Mouse (Mus musculus): ENCODE data around the gene Gcn1l1. TPM values are rescaled to one million over a fixed set of nuclear protein-coding genes. Genes with fewer than 3 reads are reported as not detected.

Gene Gcn1l1
- polyA plus RNA-seq, 1 experiment from 2014 or later = 46.1 TPM

DNA sequence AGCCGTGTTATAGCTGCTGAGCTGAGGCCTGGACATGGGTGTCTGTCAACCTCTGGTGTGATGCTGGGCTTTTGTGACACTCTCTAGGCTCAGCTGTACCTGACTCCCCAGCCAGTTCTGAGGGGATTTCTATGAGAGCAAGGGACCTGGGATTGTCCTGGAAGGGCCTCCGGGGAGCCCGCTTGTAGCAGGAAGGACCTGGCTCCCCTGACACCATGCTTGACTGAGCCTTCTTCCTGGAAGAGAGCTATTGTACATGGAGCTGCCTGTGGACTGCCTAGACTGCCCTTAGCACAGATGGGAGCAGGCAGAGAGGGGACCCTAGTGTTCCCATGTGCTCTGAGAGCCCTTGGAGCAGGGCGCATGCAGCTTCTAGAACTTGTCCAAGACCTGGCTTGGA, 39.6 kb upstream of the Gcn1l1 start:
- no peaks in the 10 kb centered on the region for H3K36me3 ChIP-seq
- H3K4me2 ChIP-seq (replicated peaks) = no peak overlapping the region
- ATAC-seq (replicated peaks) = no peak
- peaks cover 25% of the 10 kb centered on the region for H3K4me1 ChIP-seq
- no peak overlapping the region for H3K27ac ChIP-seq (replicated peaks)
- no peak overlapping the region for H3K4me3 ChIP-seq
- no peaks in the 10 kb centered on the region for H3K27me3 ChIP-seq
- H3K9me3 ChIP-seq = no peaks in the 10 kb centered on the region
- no peak overlapping the region for H3K9ac ChIP-seq (replicated peaks)
- 94% methylated on average over 4 of the region's 4 CpGs for WGBS

DNA sequence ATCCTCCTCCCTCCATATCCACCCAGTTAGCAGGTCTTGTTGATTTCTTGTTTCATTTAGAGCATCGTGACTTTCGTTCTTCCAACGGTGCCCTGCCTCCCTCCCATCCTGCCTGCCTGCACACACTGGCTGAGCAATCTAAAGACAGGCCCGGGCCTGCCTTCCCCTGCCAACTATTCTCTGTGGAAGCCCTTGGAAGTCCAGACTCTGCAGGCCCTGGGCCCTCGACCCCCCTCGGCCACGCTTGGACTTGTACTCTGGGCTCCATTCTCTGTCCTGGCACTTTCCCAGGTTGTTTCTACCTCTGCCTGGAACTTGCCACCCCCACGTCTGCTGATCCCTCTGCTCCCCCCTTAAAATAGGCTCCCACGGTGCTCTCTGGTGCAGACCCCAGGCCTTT, 39.1 kb upstream of the Gcn1l1 start:
- 77% methylated on average over 9 of the region's 9 CpGs for WGBS
- no peak overlapping the region for H3K4me3 ChIP-seq
- no peak overlapping the region for H3K27ac ChIP-seq (replicated peaks)
- no peak overlapping the region for H3K4me2 ChIP-seq (replicated peaks)
- ATAC-seq (replicated peaks) = no peak
- H3K9ac ChIP-seq (replicated peaks) = no peak overlapping the region
- H3K9me3 ChIP-seq = no peaks in the 10 kb centered on the region
- H3K36me3 ChIP-seq = no peaks in the 10 kb centered on the region
- no peaks in the 10 kb centered on the region for H3K27me3 ChIP-seq
- peaks cover 31% of the 10 kb centered on the region for H3K4me1 ChIP-seq

DNA sequence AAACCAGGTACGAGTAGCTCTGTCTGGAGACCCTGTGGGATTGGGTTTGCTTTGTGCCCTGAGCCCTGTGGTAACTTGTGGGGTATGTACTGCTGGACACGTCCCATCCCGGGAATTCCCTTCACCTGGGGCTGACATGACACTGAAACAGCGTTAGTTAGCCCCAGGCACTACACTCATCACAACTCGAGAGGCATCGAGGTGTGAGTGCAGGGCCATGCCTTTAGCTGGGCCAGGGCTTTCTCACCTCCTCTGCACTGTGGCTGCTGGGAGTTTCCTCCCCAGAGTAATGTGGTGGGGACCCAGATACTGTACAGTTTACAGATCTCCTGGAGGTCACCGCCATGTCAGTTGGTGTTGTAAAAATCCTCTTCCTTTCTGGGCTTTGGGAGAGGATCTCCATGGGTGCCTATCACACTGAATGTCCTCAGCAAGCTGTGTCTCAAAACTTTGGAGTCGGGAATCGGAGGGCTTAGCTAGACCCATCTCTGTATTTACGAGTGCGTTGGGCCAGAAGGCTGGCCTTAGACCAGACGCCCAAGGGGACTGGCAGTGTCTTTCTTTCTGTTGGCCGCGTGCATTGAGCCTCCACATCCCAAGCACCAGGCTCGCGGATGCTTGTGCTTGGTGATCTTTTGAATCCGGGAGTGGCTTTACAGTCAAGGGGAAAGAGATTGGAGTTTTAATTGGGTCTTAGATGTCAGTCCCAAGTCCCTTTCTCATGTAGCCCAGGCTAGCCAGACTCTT, 38.4 kb upstream of the Gcn1l1 start:
- no peak overlapping the region for H3K9ac ChIP-seq (replicated peaks)
- no peaks in the 10 kb centered on the region for H3K9me3 ChIP-seq
- H3K4me3 ChIP-seq = no peak overlapping the region
- no peak for ATAC-seq (replicated peaks)
- peaks cover 38% of the 10 kb centered on the region for H3K4me1 ChIP-seq
- H3K4me2 ChIP-seq (replicated peaks) = no peak overlapping the region
- no peaks in the 10 kb centered on the region for H3K27me3 ChIP-seq
- H3K27ac ChIP-seq (replicated peaks) = no peak overlapping the region
- H3K36me3 ChIP-seq = no peaks in the 10 kb centered on the region
- 82% methylated on average over 17 of the region's 17 CpGs for WGBS

DNA sequence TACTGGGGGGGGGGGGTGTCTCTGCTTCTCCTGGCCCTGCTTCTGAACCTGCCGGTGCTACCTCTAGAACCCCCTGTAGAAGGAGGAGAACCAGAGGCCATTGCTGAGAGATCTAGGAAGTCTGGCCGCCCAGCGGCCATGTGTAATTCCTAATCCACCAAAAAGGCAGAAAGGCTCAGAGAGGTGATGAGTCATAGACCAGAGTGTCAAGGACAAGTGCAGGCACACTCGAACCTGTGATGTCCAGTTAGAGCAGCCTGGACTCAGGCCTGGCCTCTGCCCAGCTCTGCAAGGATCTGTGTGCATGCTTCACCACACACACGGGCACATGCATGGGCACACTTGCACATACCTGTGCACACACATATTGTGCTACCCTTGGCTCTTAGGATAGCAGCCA, 36.9 kb upstream of the Gcn1l1 start:
- WGBS = 86% methylated on average over 5 of the region's 5 CpGs
- no peak overlapping the region for H3K4me2 ChIP-seq (replicated peaks)
- ATAC-seq (replicated peaks) = no peak
- no peaks in the 10 kb centered on the region for H3K27me3 ChIP-seq
- H3K9me3 ChIP-seq = no peaks in the 10 kb centered on the region
- no peak overlapping the region for H3K9ac ChIP-seq (replicated peaks)
- H3K36me3 ChIP-seq = no peaks in the 10 kb centered on the region
- no peak overlapping the region for H3K27ac ChIP-seq (replicated peaks)
- no peak overlapping the region for H3K4me3 ChIP-seq
- H3K4me1 ChIP-seq = peaks cover 45% of the 10 kb centered on the region

DNA sequence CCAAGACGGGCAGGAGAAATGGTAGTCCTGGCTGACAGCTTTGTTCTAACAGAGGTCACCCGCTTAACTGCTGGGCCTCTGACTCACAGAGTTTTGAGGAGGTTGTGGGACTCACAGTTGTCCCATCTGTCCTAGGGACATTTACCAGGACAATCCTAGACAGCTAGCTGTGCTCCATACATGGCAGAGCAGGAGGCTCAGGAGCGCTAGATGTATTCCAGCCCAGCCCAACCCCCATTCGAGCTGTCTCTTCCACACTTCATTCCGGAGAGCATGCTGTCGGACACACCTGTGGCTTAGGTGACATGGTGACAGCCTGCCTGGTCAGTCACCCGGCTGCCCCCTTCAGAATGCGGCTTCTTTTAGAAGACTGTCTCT, 35.7 kb upstream of the Gcn1l1 start:
- Histone ChIP-seq H3K4me1 (peaks cover 50% of the 10 kb centered on the region), H3K27ac (replicated peaks) (peak overlapping the region; percentile 42; the same call in 1 of the 2 replicates), H3K9ac (replicated peaks) (no peak overlapping the region), H3K4me3 (no peak overlapping the region), H3K9me3 (no peaks in the 10 kb centered on the region), H3K36me3 (no peaks in the 10 kb centered on the region), H3K27me3 (no peaks in the 10 kb centered on the region), H3K4me2 (replicated peaks) (no peak overlapping the region)
- WGBS = 80% methylated on average over 8 of the region's 8 CpGs
- ATAC-seq (replicated peaks) = no peak

DNA sequence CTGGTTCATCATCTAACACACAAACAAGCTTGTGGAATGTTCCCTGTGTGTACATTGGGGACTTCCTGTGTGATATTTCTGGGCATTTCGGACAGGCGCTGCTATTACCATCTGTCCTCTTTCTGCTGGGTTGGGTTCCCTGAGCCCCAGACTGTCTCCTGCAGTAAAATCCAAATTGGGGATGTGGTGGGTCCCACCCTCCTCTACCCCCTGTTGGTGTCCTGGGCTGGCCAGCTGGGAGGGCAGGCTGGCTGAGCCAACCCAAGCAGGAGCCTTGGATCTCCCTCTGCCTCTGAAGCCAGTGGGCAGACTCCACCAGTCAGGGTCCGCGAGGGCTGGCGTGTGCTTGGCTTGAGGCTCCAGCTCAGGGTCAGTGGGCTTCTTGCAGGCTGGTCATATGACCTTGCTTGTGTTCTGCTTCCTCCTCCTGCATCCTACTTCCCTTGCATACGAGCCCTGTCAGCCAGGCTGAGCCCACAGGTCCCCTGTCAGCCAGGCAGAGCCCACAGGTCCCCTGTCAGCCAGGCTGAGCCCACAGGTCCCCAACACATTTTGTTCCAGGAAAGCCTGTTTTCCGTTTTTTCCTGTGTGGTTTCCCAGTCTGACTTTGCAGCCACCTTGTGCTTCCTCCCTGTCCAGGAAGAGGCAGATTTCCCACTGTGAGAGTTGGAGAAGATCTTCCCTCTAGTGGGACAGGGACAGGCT, 35.2 kb upstream of the Gcn1l1 start:
- Histone ChIP-seq H3K27ac (replicated peaks) (peak overlapping the region; percentile 42), H3K36me3 (no peaks in the 10 kb centered on the region), H3K4me3 (no peak overlapping the region), H3K9ac (replicated peaks) (no peak overlapping the region; the same call in 1 of the 2 replicates), H3K27me3 (no peaks in the 10 kb centered on the region), H3K4me2 (replicated peaks) (no peak overlapping the region), H3K4me1 (peaks cover 52% of the 10 kb centered on the region), H3K9me3 (no peaks in the 10 kb centered on the region)
- 69% methylated on average over 7 of the region's 7 CpGs for WGBS
- ATAC-seq (replicated peaks) = no peak

DNA sequence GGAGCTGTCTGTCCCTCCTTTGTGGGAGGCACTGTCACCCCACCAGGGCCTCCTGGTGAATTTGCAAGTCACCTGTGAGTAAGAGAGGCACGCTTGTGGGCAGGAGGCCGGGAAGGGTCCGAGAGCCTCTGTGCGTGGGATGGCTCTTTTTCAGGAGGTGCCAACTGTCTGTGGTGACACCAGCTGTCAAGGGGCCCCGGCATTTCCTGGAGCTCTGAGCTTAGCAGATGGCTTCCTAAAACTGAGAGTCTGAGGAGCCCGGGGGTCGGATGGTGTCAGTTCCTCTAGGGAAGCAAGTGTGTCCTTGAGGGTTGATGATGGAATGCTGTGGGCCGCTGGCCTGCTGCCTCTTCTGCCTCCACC, 34.6 kb upstream of the Gcn1l1 start:
- no peak for ATAC-seq (replicated peaks)
- Histone ChIP-seq H3K27ac (replicated peaks) (peak overlapping the region; percentile 42), H3K27me3 (no peaks in the 10 kb centered on the region), H3K4me3 (no peak overlapping the region), H3K4me2 (replicated peaks) (no peak overlapping the region), H3K9ac (replicated peaks) (no peak overlapping the region; the same call in 1 of the 2 replicates), H3K4me1 (peaks cover 50% of the 10 kb centered on the region), H3K9me3 (no peaks in the 10 kb centered on the region), H3K36me3 (no peaks in the 10 kb centered on the region)
- 71% methylated on average over 8 of the region's 8 CpGs for WGBS

DNA sequence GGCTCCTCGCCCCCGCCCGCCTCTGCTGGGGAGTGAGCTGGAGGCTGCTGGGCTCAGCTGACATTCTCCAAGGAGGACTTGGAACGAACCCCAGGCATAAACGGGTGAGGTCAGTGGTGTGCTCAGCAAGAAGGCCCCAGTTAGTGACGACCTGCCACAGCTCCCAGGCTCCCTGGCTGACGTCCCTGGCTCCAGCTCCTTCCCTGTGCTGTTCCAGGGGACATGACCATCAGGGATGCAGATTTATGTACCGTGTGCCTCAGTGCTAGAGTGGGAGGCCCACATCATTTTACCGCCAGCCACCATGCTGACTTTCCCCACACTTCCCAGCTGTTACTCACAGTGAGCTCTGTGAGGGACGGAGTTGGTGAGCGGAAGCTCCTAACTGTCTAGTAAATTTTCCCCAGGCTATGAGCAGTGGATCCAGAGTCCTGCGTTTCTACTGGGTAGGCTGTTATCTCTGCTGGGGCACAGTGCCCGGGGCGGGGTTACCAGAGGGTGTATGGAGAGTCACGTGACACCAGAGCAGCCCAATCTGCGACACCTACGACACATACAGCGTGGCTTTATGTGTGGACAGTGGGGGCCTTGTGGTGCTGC, 33.3 kb upstream of the Gcn1l1 start:
- Histone ChIP-seq H3K4me3 (no peak overlapping the region), H3K4me1 (peaks cover 43% of the 10 kb centered on the region), H3K27me3 (no peaks in the 10 kb centered on the region), H3K4me2 (replicated peaks) (no peak overlapping the region), H3K36me3 (no peaks in the 10 kb centered on the region), H3K9ac (replicated peaks) (no peak overlapping the region), H3K9me3 (no peaks in the 10 kb centered on the region), H3K27ac (replicated peaks) (peak overlapping the region; percentile 62)
- ATAC-seq (replicated peaks) = peak; percentile 76
- WGBS = 49% methylated on average over 18 of the region's 18 CpGs

DNA sequence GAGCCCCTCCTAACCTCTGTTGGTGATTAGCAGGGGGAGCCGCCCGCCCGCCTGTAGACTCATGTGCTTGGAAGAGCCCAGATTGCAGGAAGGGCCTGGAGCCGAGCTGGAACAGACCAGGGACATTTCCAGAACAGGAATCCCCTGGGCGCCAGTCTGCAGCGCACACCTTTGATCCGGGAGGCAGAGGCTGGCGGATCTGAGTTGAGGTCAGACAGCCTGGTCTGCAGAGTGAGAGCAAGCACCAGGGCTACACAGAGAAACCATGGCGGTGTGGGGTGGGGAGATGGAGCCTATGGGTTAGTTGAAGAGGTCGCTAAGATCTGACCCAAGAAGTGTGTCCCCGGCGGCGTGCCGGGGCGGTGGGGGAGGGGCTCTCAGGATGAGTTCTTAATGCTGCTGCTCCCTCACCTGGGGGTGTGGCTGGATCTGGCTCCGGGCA, 30.7 kb upstream of the Gcn1l1 start:
- Histone ChIP-seq H3K9me3 (no peaks in the 10 kb centered on the region), H3K27ac (replicated peaks) (no peak overlapping the region), H3K36me3 (no peaks in the 10 kb centered on the region), H3K27me3 (no peaks in the 10 kb centered on the region), H3K9ac (replicated peaks) (no peak overlapping the region), H3K4me2 (replicated peaks) (no peak overlapping the region), H3K4me1 (peaks cover 56% of the 10 kb centered on the region), H3K4me3 (no peak overlapping the region)
- ATAC-seq (replicated peaks) = no peak
- WGBS = 25% methylated on average over 16 of the region's 16 CpGs

DNA sequence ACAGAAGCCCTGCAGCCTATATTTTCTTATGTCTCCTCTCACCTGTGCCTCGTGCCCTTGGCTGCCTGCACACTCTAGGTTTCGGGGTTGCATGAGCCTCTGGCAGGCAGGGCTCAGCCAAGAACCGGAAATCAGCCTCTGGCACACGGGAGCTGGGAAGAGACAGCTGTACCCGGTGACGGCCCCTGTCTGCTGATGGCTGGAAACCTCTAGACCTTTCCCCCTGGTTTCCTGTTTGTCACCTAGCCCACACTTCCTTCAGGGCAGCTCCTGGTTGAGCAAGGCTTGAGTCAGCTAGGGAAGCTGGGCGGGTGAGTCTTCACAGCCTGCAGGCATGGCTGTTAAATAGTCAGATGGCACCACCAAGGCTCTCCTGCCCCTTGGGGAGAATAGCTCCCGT, 30.2 kb upstream of the Gcn1l1 start:
- no peak overlapping the region for H3K4me3 ChIP-seq
- no peak overlapping the region for H3K9ac ChIP-seq (replicated peaks)
- H3K27ac ChIP-seq (replicated peaks) = no peak overlapping the region
- peaks cover 51% of the 10 kb centered on the region for H3K4me1 ChIP-seq
- no peaks in the 10 kb centered on the region for H3K36me3 ChIP-seq
- no peaks in the 10 kb centered on the region for H3K9me3 ChIP-seq
- no peak overlapping the region for H3K4me2 ChIP-seq (replicated peaks)
- 65% methylated on average over 8 of the region's 8 CpGs for WGBS
- ATAC-seq (replicated peaks) = no peak
- H3K27me3 ChIP-seq = no peaks in the 10 kb centered on the region

DNA sequence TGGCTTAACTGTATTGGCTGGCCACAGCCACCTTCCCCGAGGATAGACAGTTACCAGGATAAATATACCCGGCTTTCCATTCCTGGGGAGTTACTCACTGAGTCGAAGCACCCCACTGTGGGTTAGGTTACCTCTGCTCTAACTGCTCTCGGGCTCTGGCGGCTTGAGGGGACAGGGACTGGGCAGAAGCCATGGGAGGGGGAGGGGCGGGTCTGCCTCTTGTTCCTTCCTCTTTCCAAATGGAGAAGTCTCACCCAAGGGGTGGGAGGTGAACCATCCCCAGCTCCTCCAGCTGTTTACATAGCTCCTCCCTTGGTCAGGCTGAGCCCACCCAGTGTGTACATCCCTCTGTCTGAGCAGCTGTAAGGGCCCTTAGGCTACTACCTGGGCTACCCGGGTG, 29.4 kb upstream of the Gcn1l1 start:
- Histone ChIP-seq H3K4me3 (no peak overlapping the region), H3K9ac (replicated peaks) (no peak overlapping the region), H3K4me1 (peaks cover 43% of the 10 kb centered on the region), H3K27me3 (no peaks in the 10 kb centered on the region), H3K36me3 (no peaks in the 10 kb centered on the region), H3K27ac (replicated peaks) (no peak overlapping the region), H3K4me2 (replicated peaks) (no peak overlapping the region), H3K9me3 (no peaks in the 10 kb centered on the region)
- no peak for ATAC-seq (replicated peaks)
- 41% methylated on average over 7 of the region's 7 CpGs for WGBS

DNA sequence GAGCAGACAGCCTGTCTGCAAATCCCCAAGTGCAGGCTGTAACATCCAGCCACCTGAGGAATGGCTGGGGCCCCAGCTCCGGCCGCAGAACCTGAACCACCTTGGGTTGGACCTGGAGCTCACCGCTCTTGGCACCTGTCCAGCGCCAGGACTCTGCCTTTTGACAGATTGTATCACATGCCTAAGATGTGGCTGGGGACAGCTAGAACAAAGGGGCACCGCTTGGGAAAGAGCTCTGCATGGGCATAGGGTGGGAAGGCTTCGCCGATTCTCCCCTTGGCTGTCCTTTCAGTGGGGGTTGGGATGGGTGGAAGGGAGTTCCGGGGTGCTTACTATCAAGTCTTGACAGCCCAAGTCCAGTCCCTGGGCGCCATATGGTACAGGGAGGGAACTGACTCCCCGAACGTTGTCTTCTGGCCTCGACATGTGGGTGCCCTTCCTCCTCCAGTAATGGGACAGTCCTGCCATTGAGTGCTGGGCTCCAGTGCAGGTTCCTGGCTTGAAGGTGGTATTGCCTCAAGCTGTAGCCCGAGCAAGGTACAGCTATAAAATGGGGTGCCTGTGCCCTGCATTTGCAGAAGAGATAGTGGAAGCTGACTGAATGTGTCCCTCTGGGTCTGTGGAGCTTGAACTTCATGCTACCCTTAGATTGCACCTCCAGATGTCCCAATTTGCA, 26.9 kb upstream of the Gcn1l1 start:
- no peaks in the 10 kb centered on the region for H3K36me3 ChIP-seq
- peak; percentile 23 for ATAC-seq (replicated peaks)
- WGBS = 66% methylated on average over 13 of the region's 13 CpGs
- H3K4me2 ChIP-seq (replicated peaks) = no peak overlapping the region
- H3K27me3 ChIP-seq = no peaks in the 10 kb centered on the region
- H3K4me1 ChIP-seq = peaks cover 30% of the 10 kb centered on the region
- no peak overlapping the region for H3K9ac ChIP-seq (replicated peaks)
- H3K27ac ChIP-seq (replicated peaks) = no peak overlapping the region
- H3K9me3 ChIP-seq = no peaks in the 10 kb centered on the region
- H3K4me3 ChIP-seq = no peak overlapping the region

Measured in forebrain, embryonic 15.5 days (tissue).